Mouse (Mus musculus) heart, postnatal 0 days (tissue): Measurements from ENCODE around the gene Oas1g. TPM values are rescaled to one million over a fixed set of nuclear protein-coding genes. Genes with fewer than 3 reads are reported as not detected.
"Not testable (repeated sequence)": the region's sequence is repeated elsewhere in the genome, so short reads cannot be mapped to it uniquely, and the experiment has no call there.

Source experiments
- ATAC-seq: fragments of 200-750 bp; cut with Nextera tagmentation; 2 replicates; pipeline ENCODE4 v1.8.0; 2017; ENCODE audit warnings: low read depth, moderate number of reproducible peaks, moderate library complexity; ENCODE audit not compliant: insufficient read depth
- DNase-seq: peaks from one replicate; pipeline ENCODE4 v3.0.0-alpha.2; 2016; ENCODE audit warnings: low spot score
- H3K27ac ChIP-seq: fragments of 300-500 bp; sonication (generic); 2 replicates; pipeline ENCODE4 v1.5.1; 2014; ENCODE audit warnings: low read depth, mild to moderate bottlenecking
- H3K27me3 ChIP-seq: fragments of 300-500 bp; sonication (generic); 2 replicates; pipeline ENCODE4 v1.6.1; 2014; ENCODE audit warnings: low read length, mixed read lengths; ENCODE audit not compliant: control insufficient read depth, insufficient read depth
- H3K36me3 ChIP-seq: fragments of 300-500 bp; sonication (generic); replicated peaks from 2 replicates; pipeline ENCODE4 v1.6.1; 2014; ENCODE audit warnings: low read length, mixed read lengths; ENCODE audit not compliant: control insufficient read depth, insufficient read depth
- H3K4me1 ChIP-seq: fragments of 300-500 bp; sonication (generic); 2 replicates; pipeline ENCODE4 v1.6.1; 2014; ENCODE audit warnings: antibody characterized with exemption; ENCODE audit not compliant: control insufficient read depth, insufficient read depth
- H3K4me2 ChIP-seq: fragments of 300-500 bp; sonication (generic); 2 replicates; pipeline ENCODE4 v1.6.1; 2014; ENCODE audit warnings: low read depth, mild to moderate bottlenecking, low read length, moderate library complexity
- H3K4me3 ChIP-seq: fragments of 300-500 bp; sonication (generic); 2 replicates; pipeline ENCODE4 v1.5.1; 2014; ENCODE audit warnings: low read depth, low read length
- H3K9ac ChIP-seq: fragments of 300-500 bp; sonication (generic); replicated peaks from 2 replicates; pipeline ENCODE4 v1.6.1; 2014; ENCODE audit warnings: low read depth, low read length, mixed read lengths
- H3K9me3 ChIP-seq: fragments of 300-500 bp; sonication (generic); replicated peaks from 2 replicates; pipeline ENCODE4 v1.6.1; 2016; ENCODE audit warnings: low read length; ENCODE audit not compliant: control insufficient read depth
- CTCF ChIP-seq: IDR thresholded peaks from 2 replicates; pipeline ENCODE4 v1.5.1; 2016; ENCODE audit warnings: antibody characterized with exemption, control low read depth, low read depth
- EP300 ChIP-seq: IDR thresholded peaks from 2 replicates; pipeline ENCODE4 v1.6.1; 2016; ENCODE audit warnings: antibody characterized with exemption, low read depth
- WGBS: fragments of 180-500 bp; shearing (Covaris S2); extraction: QIAGEN DNeasy Blood & Tissue Kit; methylation state at CpG from one replicate; pipeline ENCODE4 v1.1.7; 2014; 5-methylcytosine and 5-hydroxymethylcytosine counted together
- polyA plus RNA-seq: library from polyadenylated mRNA; unstranded; fragments of >200 nt; fragmentation: Nextera tagmentation; extraction: Ambion mirVana; gene quantifications from 2 replicates; pipeline ENCODE4 v1.2.1, GENCODE M21; 2015
- total RNA-seq: library from RNA; depleted of rRNA; stranded (reverse); fragments of >200 nt; gene quantifications from 2 replicates; pipeline ENCODE4 v1.2.3, GENCODE M21; 2014; ENCODE audit warnings: low replicate concordance

Gene Oas1g
- total and polyA plus RNA-seq, 2 experiments from 2014 or later: 0.52 to 4.5 TPM

DNA sequence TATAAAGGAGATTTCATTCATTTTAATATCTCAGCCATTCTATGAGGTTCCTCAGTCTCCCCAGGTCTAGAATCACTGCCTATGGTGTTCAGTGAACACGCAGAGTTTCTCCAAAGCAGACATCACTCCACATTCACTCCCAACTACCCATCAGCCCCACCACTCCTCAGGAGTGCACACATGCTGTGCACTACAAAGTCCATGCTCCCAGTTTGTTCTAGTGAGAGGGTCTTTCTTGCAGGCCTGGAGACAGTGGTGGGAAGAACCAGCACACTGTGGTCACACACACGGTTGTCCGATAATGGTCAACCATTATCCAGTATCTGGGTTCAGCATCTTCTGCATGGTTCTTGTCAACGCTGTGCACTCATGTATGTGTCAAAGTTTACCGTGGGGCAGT, 14.6 kb upstream of the Oas1g start:
- 86% methylated on average over 5 of the region's 5 CpGs for WGBS
- H3K27ac ChIP-seq: no peak overlapping the region
- H3K9me3 ChIP-seq: no peaks in the 10 kb centered on the region
- H3K36me3 ChIP-seq: no peaks in the 10 kb centered on the region
- ATAC-seq (no peak), DNase-seq (no peak)
- no peak overlapping the region for H3K9ac ChIP-seq
- no peaks in the 10 kb centered on the region for H3K4me1 ChIP-seq
- H3K4me2 ChIP-seq: no peak overlapping the region
- no peaks in the 10 kb centered on the region for H3K27me3 ChIP-seq
- TF ChIP-seq CTCF: no peak
- no peak for TF ChIP-seq EP300
- no peak overlapping the region for H3K4me3 ChIP-seq

- DNase-seq (no peak), ATAC-seq (no peak)
- Histone ChIP-seq H3K4me1 (no peaks in the 10 kb centered on the region), H3K4me3 (no peak overlapping the region), H3K9me3 (no peaks in the 10 kb centered on the region), H3K36me3 (no peaks in the 10 kb centered on the region), H3K4me2 (no peak overlapping the region), H3K27me3 (no peaks in the 10 kb centered on the region), H3K27ac (no peak overlapping the region), H3K9ac (no peak overlapping the region)
- 37% methylated on average over 1 of the region's 1 CpGs for WGBS
- TF ChIP-seq EP300 (no peak), CTCF (no peak)
These were observed 13.3 kb upstream of the Oas1g start for GRCm38 (mm10) chr5:120900666-120901065.

GRCm38 (mm10) chr5:120898726-120899125, 11.3 kb upstream of the Oas1g start:
- ATAC-seq (no peak), DNase-seq (no peak)
- Histone ChIP-seq H3K9me3 (no peaks in the 10 kb centered on the region), H3K27me3 (no peaks in the 10 kb centered on the region), H3K27ac (no peak overlapping the region), H3K4me3 (no peak overlapping the region), H3K9ac (no peak overlapping the region), H3K4me1 (no peaks in the 10 kb centered on the region), H3K36me3 (no peaks in the 10 kb centered on the region), H3K4me2 (no peak overlapping the region)
- TF ChIP-seq EP300: no peak
- TF ChIP-seq CTCF: no peak

- no peak overlapping the region for H3K9ac ChIP-seq
- H3K36me3 ChIP-seq: no peaks in the 10 kb centered on the region
- H3K4me1 ChIP-seq: no peaks in the 10 kb centered on the region
- no peaks in the 10 kb centered on the region for H3K9me3 ChIP-seq
- WGBS: 66% methylated on average over 6 of the region's 6 CpGs
- DNase-seq: no peak
- no peak overlapping the region for H3K4me2 ChIP-seq
- H3K27ac ChIP-seq: no peak overlapping the region
- H3K4me3 ChIP-seq: no peak overlapping the region
- TF ChIP-seq EP300 (no peak), CTCF (no peak)
- no peaks in the 10 kb centered on the region for H3K27me3 ChIP-seq
- ATAC-seq: no peak
These were observed 10.9 kb upstream of the Oas1g start for GRCm38 (mm10) chr5:120898307-120898706.

GRCm38 (mm10) chr5:120895231-120895900, 8.0 kb upstream of the Oas1g start:
- Histone ChIP-seq H3K9me3 (no peaks in the 10 kb centered on the region), H3K27ac (no peak overlapping the region), H3K27me3 (no peaks in the 10 kb centered on the region), H3K4me3 (no peak overlapping the region), H3K4me1 (no peaks in the 10 kb centered on the region), H3K9ac (no peak overlapping the region), H3K4me2 (no peak overlapping the region), H3K36me3 (no peaks in the 10 kb centered on the region)
- no peak for DNase-seq
- no peak for ATAC-seq
- TF ChIP-seq EP300 (no peak), CTCF (no peak)
- WGBS: 82% methylated on average over 11 of the region's 11 CpGs

GRCm38 (mm10) chr5:120894692-120895091, 7.3 kb upstream of the Oas1g start:
- not testable (repeated sequence) for H3K9ac ChIP-seq, H3K4me2 ChIP-seq, H3K9me3 ChIP-seq, ATAC-seq, H3K36me3 ChIP-seq, H3K4me1 ChIP-seq, H3K4me3 ChIP-seq, DNase-seq, H3K27ac ChIP-seq, H3K27me3 ChIP-seq
- WGBS: 61% methylated on average over 2 of the region's 2 CpGs

- not testable (repeated sequence) for H3K9ac ChIP-seq, H3K36me3 ChIP-seq, H3K4me3 ChIP-seq, H3K4me2 ChIP-seq, H3K27me3 ChIP-seq, H3K4me1 ChIP-seq, DNase-seq, H3K27ac ChIP-seq, H3K9me3 ChIP-seq, ATAC-seq
- WGBS: 84% methylated on average over 4 of the region's 4 CpGs
These were observed 6.5 kb upstream of the Oas1g start for GRCm38 (mm10) chr5:120893866-120894265.
